Mouse (Mus musculus) heart, adult 11 months (tissue): ENCODE measurements around the gene Cryba4.

ENCODE experiments used
- DNase-seq: peaks from one replicate; pipeline ENCODE4 v3.0.0; 2022

Cryba4 gene

GRCm38 (mm10) chr5:112285548-112286085, 33.3 kb upstream of the Cryba4 start:
- DNase-seq, result no peak

- DNase-seq, result no peak
Observed at GRCm38 (mm10) chr5:112284203-112284582, 31.9 kb upstream of the Cryba4 start.

GRCm38 (mm10) chr5:112283543-112284202, 31.4 kb upstream of the Cryba4 start:
- DNase-seq, result peak; percentile 99

- DNase-seq, result no peak
Observed at GRCm38 (mm10) chr5:112282780-112283482, 30.6 kb upstream of the Cryba4 start.

GRCm38 (mm10) chr5:112282123-112282779, 29.9 kb upstream of the Cryba4 start:
- DNase-seq, result peak; percentile 96

GRCm38 (mm10) chr5:112281676-112282075, 29.4 kb upstream of the Cryba4 start:
- no peak for DNase-seq

GRCm38 (mm10) chr5:112280863-112281660, 28.7 kb upstream of the Cryba4 start:
- no peak for DNase-seq

- peak; percentile 98 for DNase-seq
Observed at GRCm38 (mm10) chr5:112280151-112280550, 27.8 kb upstream of the Cryba4 start.

- peak; percentile 98 for DNase-seq
Observed at GRCm38 (mm10) chr5:112279181-112280021, 27.1 kb upstream of the Cryba4 start.

- DNase-seq, result no peak
Observed at GRCm38 (mm10) chr5:112277906-112278470, 25.7 kb upstream of the Cryba4 start.

GRCm38 (mm10) chr5:112276907-112277348, 24.6 kb upstream of the Cryba4 start:
- no peak for DNase-seq

GRCm38 (mm10) chr5:112276267-112276873, 24.1 kb upstream of the Cryba4 start, which contains the start of gene Tpst2:
Gene Tpst2 (plus strand): TSS chr5:112276691.
- DNase-seq, result peak; percentile 100

- DNase-seq, result peak; percentile 89
Observed at GRCm38 (mm10) chr5:112275021-112275804, 22.9 kb upstream of the Cryba4 start.

GRCm38 (mm10) chr5:112273746-112274463, 21.6 kb upstream of the Cryba4 start:
- DNase-seq, result no peak

GRCm38 (mm10) chr5:112272934-112273333, 20.6 kb upstream of the Cryba4 start:
- no peak for DNase-seq

- DNase-seq, result peak; percentile 89
Observed at GRCm38 (mm10) chr5:112270764-112271541, 18.6 kb upstream of the Cryba4 start.

GRCm38 (mm10) chr5:112266011-112266777, 13.9 kb upstream of the Cryba4 start:
- no peak for DNase-seq

GRCm38 (mm10) chr5:112265515-112265914, 13.2 kb upstream of the Cryba4 start:
- peak; percentile 97 for DNase-seq
